Mouse (Mus musculus) embryo, embryonic 10.5 days (tissue): ENCODE data around the gene Tarm1.

Experiments used
- DNase-seq: peaks from one replicate; pipeline ENCODE4 v3.0.0-alpha.2; 2015; ENCODE audit warnings: low spot score

The Tarm1 gene

DNA sequence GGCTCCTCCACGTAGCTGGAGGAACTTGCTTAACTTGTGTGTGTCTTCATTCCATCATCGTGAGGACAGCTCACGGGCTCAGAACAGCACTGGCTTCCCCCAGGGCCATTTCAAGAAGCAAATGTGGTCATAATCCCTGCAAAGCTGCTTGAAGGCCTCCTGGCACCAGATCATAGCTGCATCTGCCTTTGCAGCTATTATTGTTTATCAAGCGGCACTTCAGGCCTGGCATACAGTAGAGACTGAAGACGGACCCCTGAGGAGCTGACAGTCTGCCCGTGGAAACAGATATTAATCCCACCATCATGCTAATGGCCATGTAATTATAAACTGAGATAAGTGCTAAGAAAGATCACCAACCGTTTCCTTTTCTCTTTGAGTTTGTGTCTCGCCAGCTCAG lies 61.9 kb downstream of the Tarm1 start:
- no peak for DNase-seq

DNA sequence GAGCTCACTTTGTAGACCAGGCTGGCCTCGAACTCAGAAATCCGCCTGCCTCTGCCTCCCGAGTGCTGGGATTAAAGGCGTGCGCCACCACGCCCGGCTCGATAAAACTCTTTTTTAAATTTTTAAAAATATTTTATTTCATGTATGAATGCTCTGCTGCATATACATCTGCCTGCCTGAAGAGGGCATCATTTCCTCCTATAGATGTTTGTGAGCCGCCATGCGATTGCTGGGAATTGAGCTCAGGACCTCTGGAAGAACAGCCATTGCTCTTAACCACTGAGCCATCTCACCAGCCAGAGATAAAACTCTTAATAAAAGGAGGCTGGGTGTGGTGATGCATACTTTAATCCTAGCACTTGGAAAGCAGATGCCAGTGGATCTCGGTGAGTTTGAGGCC lies 62.4 kb downstream of the Tarm1 start:
- no peak for DNase-seq

DNA sequence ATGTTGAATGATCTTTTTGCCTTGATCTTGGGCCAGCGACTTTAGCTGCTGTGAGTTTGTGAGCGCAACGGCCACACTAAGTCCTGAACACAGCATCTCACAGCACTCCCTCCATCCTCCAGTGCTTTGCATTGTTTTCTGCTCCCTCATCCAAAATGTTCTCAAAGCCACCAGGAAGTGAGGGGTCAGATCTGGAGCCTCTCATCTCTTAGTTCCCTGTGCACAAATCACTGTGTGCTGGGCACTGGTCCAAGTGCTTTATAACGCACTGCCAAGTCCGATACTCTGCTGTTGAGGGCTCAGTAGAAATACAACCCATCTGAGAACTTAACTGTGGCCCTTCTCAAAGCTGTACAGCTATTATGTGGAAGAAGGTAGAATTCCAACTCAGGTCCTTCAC lies 64.5 kb downstream of the Tarm1 start:
- DNase-seq = no peak
